Mouse (Mus musculus) lung, embryonic 15.5 days (tissue): ENCODE measurements at regions not wholly inside any gene's neighbourhood (a gene's known extent, or its start where the extent isn't known, plus 50 kb on each side); places are given as distances from the start of the nearest gene placed in this dataset.

Experiments
- ATAC-seq: fragments of 200-750 bp; cut with Nextera tagmentation; 2 replicates; pipeline ENCODE4 v1.8.0; 2017; ENCODE audit warnings: moderate number of reproducible peaks, borderline replicate concordance; ENCODE audit not compliant: low FRiP score, low TSS enrichment; ENCODE audit errors: extremely low read depth
- H3K27ac ChIP-seq: fragments of 300-500 bp; sonication (generic); 2 replicates; pipeline ENCODE4 v1.5.1; 2015; ENCODE audit warnings: moderate library complexity, mild to moderate bottlenecking, inconsistent platforms
- H3K27me3 ChIP-seq: fragments of 300-500 bp; sonication (generic); 2 replicates; pipeline ENCODE4 v1.6.1; 2015; ENCODE audit warnings: inconsistent platforms
- H3K36me3 ChIP-seq: fragments of 300-500 bp; sonication (generic); 2 replicates; pipeline ENCODE4 v1.6.1; 2015; ENCODE audit warnings: inconsistent platforms
- H3K4me1 ChIP-seq: fragments of 300-500 bp; sonication (generic); 2 replicates; pipeline ENCODE4 v1.6.1; 2015; ENCODE audit warnings: inconsistent platforms
- H3K4me2 ChIP-seq: fragments of 300-500 bp; sonication (generic); 2 replicates; pipeline ENCODE4 v1.6.1; 2015; ENCODE audit warnings: inconsistent platforms, mild to moderate bottlenecking, moderate library complexity
- H3K4me3 ChIP-seq: fragments of 300-500 bp; sonication (generic); 2 replicates; pipeline ENCODE4 v1.5.1; 2015; ENCODE audit warnings: mild to moderate bottlenecking, inconsistent platforms
- H3K9ac ChIP-seq: fragments of 300-500 bp; sonication (generic); 2 replicates; pipeline ENCODE4 v1.6.1; 2015; ENCODE audit warnings: inconsistent platforms
- H3K9me3 ChIP-seq: fragments of 300-500 bp; sonication (generic); 2 replicates; pipeline ENCODE4 v1.6.1; 2016; ENCODE audit warnings: inconsistent platforms
- WGBS: fragments of 180-500 bp; shearing (Covaris S2); methylation state at CpG from one replicate; pipeline ENCODE4 v1.1.7; 2015; 5-methylcytosine and 5-hydroxymethylcytosine counted together

DNA sequence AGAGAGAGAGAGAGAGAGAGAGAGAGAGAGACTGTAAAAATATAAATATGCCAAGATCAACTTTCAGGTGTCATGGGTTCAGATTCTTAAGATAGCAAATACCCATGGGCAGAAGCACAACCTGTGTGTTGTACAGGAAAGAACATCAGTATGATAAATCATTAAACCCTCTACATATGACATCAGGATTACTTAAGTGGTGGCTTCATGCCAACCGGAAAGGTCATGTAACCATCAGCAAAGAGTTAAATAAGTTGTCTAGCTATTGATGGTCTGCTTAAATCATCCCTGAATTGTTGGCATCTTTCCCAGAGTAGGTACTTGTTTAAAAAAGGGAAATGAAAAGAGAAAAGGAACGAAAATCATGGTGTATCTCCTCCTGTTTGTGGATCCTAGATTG is 65.2 kb upstream of the Nr2f2 start:
- Histone ChIP-seq H3K9ac (no peak overlapping the region), H3K4me2 (no peak overlapping the region), H3K27ac (no peak overlapping the region), H3K4me1 (peaks cover 11% of the 10 kb centered on the region), H3K27me3 (no peaks in the 10 kb centered on the region), H3K9me3 (no peaks in the 10 kb centered on the region), H3K4me3 (no peak overlapping the region), H3K36me3 (no peaks in the 10 kb centered on the region)
- ATAC-seq = no peak
- WGBS = 30% methylated on average over 2 of the region's 2 CpGs

- Histone ChIP-seq H3K27ac (no peak overlapping the region), H3K9me3 (no peaks in the 10 kb centered on the region), H3K27me3 (no peaks in the 10 kb centered on the region), H3K4me3 (no peak overlapping the region), H3K36me3 (no peaks in the 10 kb centered on the region), H3K4me2 (no peak overlapping the region), H3K4me1 (peaks cover 11% of the 10 kb centered on the region), H3K9ac (no peak overlapping the region)
- no peak for ATAC-seq
- 25% methylated on average over 2 of the region's 2 CpGs for WGBS
Observed at GRCm38 (mm10) chr7:70429326-70429725, 62.8 kb upstream of the Nr2f2 start.

DNA sequence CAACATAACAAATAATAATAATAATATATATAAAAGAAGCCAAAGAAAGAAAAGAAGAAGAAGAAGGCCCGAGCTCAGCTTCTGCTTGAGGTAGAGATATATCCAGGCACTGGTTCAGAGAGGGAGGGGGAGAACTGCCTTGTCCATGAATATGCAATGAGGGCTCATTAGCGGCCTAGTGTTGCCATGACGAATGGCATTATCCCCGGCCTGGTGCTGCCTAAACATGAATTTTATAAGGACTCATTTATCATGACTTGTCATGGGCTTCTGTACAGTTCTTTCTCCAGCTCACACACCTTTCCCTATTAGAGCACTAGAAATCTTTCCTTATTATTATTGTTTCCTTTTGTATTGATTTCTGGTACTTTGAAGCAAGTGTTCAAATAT is 57.7 kb upstream of the Nr2f2 start:
- no peaks in the 10 kb centered on the region for H3K4me1 ChIP-seq
- H3K27ac ChIP-seq = no peak overlapping the region
- no peaks in the 10 kb centered on the region for H3K36me3 ChIP-seq
- H3K27me3 ChIP-seq = no peaks in the 10 kb centered on the region
- no peak overlapping the region for H3K4me2 ChIP-seq
- no peaks in the 10 kb centered on the region for H3K9me3 ChIP-seq
- no peak for ATAC-seq
- no peak overlapping the region for H3K9ac ChIP-seq
- 60% methylated on average over 4 of the region's 4 CpGs for WGBS
- no peak overlapping the region for H3K4me3 ChIP-seq

DNA sequence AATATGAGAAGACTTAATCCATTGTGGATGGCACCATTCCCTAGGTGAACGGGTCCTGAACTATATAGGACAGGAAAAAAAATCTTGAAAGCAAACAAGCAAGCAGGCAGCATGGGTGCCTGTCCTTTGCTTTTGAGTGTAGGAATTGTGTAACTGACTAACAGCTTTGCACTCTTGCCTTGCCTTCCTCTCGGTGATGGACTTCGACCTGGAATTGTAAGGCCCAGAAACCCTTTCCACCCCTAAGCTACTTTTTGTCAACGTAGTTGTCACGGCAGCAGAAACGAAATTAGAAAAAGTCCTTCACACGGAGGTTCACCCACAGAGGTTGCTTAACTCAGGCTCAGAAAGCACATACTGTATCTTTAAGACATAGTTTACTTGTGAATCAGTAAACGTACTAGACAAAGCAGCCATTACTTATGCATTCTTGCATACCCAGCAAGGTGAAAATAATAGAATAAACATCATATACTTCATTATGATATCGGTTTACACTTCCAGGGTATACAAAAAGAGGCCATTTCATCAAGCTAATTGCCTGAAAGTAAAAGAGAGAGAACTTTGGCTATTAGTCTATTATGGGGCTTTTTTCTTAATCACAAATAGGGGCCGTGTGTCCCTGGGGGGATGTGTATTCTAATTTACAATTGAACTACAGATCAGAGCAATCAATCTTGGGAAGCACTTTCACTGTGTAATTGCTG is 57.1 kb upstream of the Nr2f2 start:
- Histone ChIP-seq H3K9me3 (no peaks in the 10 kb centered on the region), H3K27me3 (no peaks in the 10 kb centered on the region), H3K9ac (no peak overlapping the region), H3K4me3 (no peak overlapping the region), H3K4me1 (no peaks in the 10 kb centered on the region), H3K27ac (no peak overlapping the region), H3K36me3 (no peaks in the 10 kb centered on the region; the same call in 1 of the 2 replicates), H3K4me2 (no peak overlapping the region)
- 77% methylated on average over 10 of the region's 10 CpGs for WGBS
- ATAC-seq = no peak

- H3K9me3 ChIP-seq = no peaks in the 10 kb centered on the region
- no peak overlapping the region for H3K4me3 ChIP-seq
- no peak overlapping the region for H3K27ac ChIP-seq
- H3K27me3 ChIP-seq = no peaks in the 10 kb centered on the region
- peaks cover 17% of the 10 kb centered on the region; the same call in 1 of the 2 replicates for H3K36me3 ChIP-seq
- no peak for ATAC-seq
- WGBS = 78% methylated on average over 10 of the region's 10 CpGs
- no peak overlapping the region for H3K9ac ChIP-seq
- no peaks in the 10 kb centered on the region for H3K4me1 ChIP-seq
- no peak overlapping the region for H3K4me2 ChIP-seq
Observed at GRCm38 (mm10) chr7:70416185-70416941, 49.8 kb upstream of the Nr2f2 start.
